8 mouse cellular contexts compared by ENCODE assay signal in genomic region chr5:29735557-29736061, GRCm38 (mm10). TPM values are rescaled to one million over a fixed set of nuclear protein-coding genes. Genes with fewer than 3 reads are reported as not detected.
DNase-seq lines count a peak whose midpoint lies in the region; ATAC-seq lines count a peak whose summit lies in the region.

TSS of gene Dnajb6 (plus strand) at chr5:29735688.
TSS of gene Gm5129 (minus strand) at chr5:29735936.

- DNase-seq in adipocyte (ENCODE audit: low spot score), result peak; percentile 94
- DNase-seq in embryo, embryonic 10 days (ENCODE audit: low spot score), result peak; percentile 99
- peak; percentile 97 for DNase-seq in gastrocnemius, postnatal 14 days
- peak; percentile 98 for DNase-seq in left cerebral cortex, postnatal 10 days (ENCODE audit: extremely low spot score in 1 of 2, low spot score in 2 of 2)
- DNase-seq in right cerebral cortex, postnatal 25 days, result peak; percentile 99
- DNase-seq in urinary bladder, postnatal 4 days (ENCODE audit: low spot score in 2 of 2), result peak; percentile 93 to 98

- intact Hi-C loops in gastrocnemius, postnatal 14 days (cut with DNase I; ENCODE audit: low total_unique reads), result no loop called here
- intact Hi-C loops in left cerebral cortex, postnatal 10 days (cut with DNase I), result no loop called here

- ATAC-seq in inflammation-experienced regulatory T-cells, adult 6 months, result peak; percentile 88
- ATAC-seq in megakaryocyte-erythroid progenitor cell, adult 5-6 weeks (replicated peaks; ENCODE audit: low FRiP score, low TSS enrichment, poor library complexity, severe bottlenecking), result peak; percentile 91

RNA-seq across cellular contexts. Expression of gene Dnajb6, which starts in this region (rescaled TPM):
- total RNA-seq in gastrocnemius, postnatal 14 days (2021), result 10 to 100 TPM; 57.4 to 64.5 TPM
- 100 to 1,000 TPM in 2 of 3 experiments, 10 to 100 TPM in 1; 97.7 to 163 (median 114) TPM for polyA plus RNA-seq in inflammation-experienced regulatory T-cells, adult 6 months (2017; shearing (Covaris generic))
- total RNA-seq in left cerebral cortex, postnatal 10 days (2021), result 100 to 1,000 TPM; 187 to 191 TPM
- total RNA-seq in megakaryocyte-erythroid progenitor cell, adult 5-6 weeks (2014; fragmentation: Nextera tagmentation), result 97.2 and 115 TPM in 2 replicates
- total RNA-seq in megakaryocyte-erythroid progenitor cell, adult 5-6 weeks (2017), result 142 and 171 TPM in 2 replicates

RNA-seq across cellular contexts. Expression of gene Gm5129, which starts in this region (rescaled TPM):
- not detected for total RNA-seq in gastrocnemius, postnatal 14 days (2021)
- polyA plus RNA-seq in inflammation-experienced regulatory T-cells, adult 6 months (2017; shearing (Covaris generic)), result not detected
- not detected for total RNA-seq in left cerebral cortex, postnatal 10 days (2021)
- not detected in 2 replicates for total RNA-seq in megakaryocyte-erythroid progenitor cell, adult 5-6 weeks (2014; fragmentation: Nextera tagmentation)
- 18.6 TPM in 1 of 2 replicates, not detected in the other for total RNA-seq in megakaryocyte-erythroid progenitor cell, adult 5-6 weeks (2017)

Comparison
In these comparisons a context has a peak if more than half of its experiments do, and no peak if none do; other contexts are left out.
1. Peak in every context shown above with its lines: DNase-seq and ATAC-seq.